Mouse (Mus musculus): ENCODE results near the gene B4galnt1.

- no peak for TF ChIP-seq CTCF (IDR thresholded peaks at IDR 0.05)
- no peak for TF ChIP-seq POLR2A (IDR thresholded peaks at IDR 0.05; ENCODE audit: insufficient read depth, low read depth, low read length)
- no peak for TF ChIP-seq EP300 (IDR thresholded peaks at IDR 0.05; ENCODE audit: insufficient read depth, low read depth, low read length)
These were observed 23.5 kb upstream of the B4galnt1 start for GRCm38 (mm10) chr10:127141500-127141899.
